Mouse (Mus musculus) forebrain, embryonic 13.5 days (tissue): ENCODE measurements around the gene Dlgap1. TPM values are rescaled to one million over a fixed set of nuclear protein-coding genes. Genes with fewer than 3 reads are reported as not detected.

ENCODE experiments used
- ATAC-seq: fragments of 200-750 bp; cut with Nextera tagmentation; 2 replicates; pipeline ENCODE4 v1.8.0; 2017
- H3K27ac ChIP-seq: fragments of 300-500 bp; sonication (generic); 2 replicates; pipeline ENCODE4 v1.5.1; 2015; ENCODE audit warnings: inconsistent platforms, mild to moderate bottlenecking, moderate library complexity
- H3K27me3 ChIP-seq: fragments of 300-500 bp; sonication (generic); 2 replicates; pipeline ENCODE4 v1.6.1; 2015; ENCODE audit warnings: mild to moderate bottlenecking, inconsistent platforms
- H3K36me3 ChIP-seq: fragments of 300-500 bp; sonication (generic); 2 replicates; pipeline ENCODE4 v1.6.1; 2015; ENCODE audit warnings: mild to moderate bottlenecking, inconsistent platforms; ENCODE audit not compliant: poor library complexity, severe bottlenecking
- H3K4me1 ChIP-seq: fragments of 300-500 bp; sonication (generic); 2 replicates; pipeline ENCODE4 v1.6.1; 2015; ENCODE audit warnings: inconsistent platforms
- H3K4me2 ChIP-seq: fragments of 300-500 bp; sonication (generic); 2 replicates; pipeline ENCODE4 v1.6.1; 2015; ENCODE audit warnings: inconsistent platforms, mild to moderate bottlenecking, moderate library complexity
- H3K4me3 ChIP-seq: fragments of 300-500 bp; sonication (generic); 2 replicates; pipeline ENCODE4 v1.5.1; 2015; ENCODE audit warnings: mild to moderate bottlenecking, inconsistent platforms
- H3K9ac ChIP-seq: fragments of 300-500 bp; sonication (generic); 2 replicates; pipeline ENCODE4 v1.6.1; 2015; ENCODE audit warnings: mild to moderate bottlenecking, inconsistent platforms
- H3K9me3 ChIP-seq: fragments of 300-500 bp; sonication (generic); replicated peaks from 2 replicates; pipeline ENCODE4 v1.6.1; 2016; ENCODE audit warnings: inconsistent platforms
- WGBS: fragments of 180-500 bp; shearing (Covaris S2); methylation state at CpG from one replicate; pipeline ENCODE4 v1.1.7; 2015; 5-methylcytosine and 5-hydroxymethylcytosine counted together
- polyA plus RNA-seq: library from polyadenylated mRNA; unstranded; fragments of >200 nt; fragmentation: Nextera tagmentation; extraction: Ambion mirVana; gene quantifications from 2 replicates; pipeline ENCODE4 v1.2.1, GENCODE M21; 2015

Dlgap1 gene
- polyA plus RNA-seq, 1 experiment from 2014 or later = 9.3 TPM

DNA sequence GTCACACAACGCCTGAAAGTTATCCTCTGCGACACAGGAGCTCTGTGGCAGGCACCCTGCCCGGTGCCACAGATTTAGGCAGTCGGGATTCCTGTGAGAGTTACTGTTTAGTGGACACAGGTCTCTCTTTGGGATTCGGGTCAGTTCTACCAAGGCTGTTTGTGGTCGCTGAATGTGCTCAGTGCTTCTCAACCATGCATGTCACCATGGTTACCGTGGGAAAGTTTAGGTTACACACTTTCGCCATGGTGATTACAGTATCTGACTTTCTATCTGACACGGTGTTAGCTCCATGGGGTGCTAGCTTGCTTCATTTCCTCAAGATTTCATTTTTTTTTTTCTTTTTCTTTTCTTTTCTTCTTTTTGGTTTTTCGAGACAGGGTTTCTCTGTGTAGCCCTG, 793.8 kb downstream of the Dlgap1 start:
- Histone ChIP-seq H3K4me2 (no peak overlapping the region), H3K27ac (no peak overlapping the region), H3K9ac (no peak overlapping the region), H3K4me3 (no peak overlapping the region), H3K36me3 (no peaks in the 10 kb centered on the region), H3K9me3 (no peaks in the 10 kb centered on the region), H3K4me1 (no peaks in the 10 kb centered on the region), H3K27me3 (no peaks in the 10 kb centered on the region)
- WGBS = 89% methylated on average over 10 of the region's 10 CpGs
- no peak for ATAC-seq

DNA sequence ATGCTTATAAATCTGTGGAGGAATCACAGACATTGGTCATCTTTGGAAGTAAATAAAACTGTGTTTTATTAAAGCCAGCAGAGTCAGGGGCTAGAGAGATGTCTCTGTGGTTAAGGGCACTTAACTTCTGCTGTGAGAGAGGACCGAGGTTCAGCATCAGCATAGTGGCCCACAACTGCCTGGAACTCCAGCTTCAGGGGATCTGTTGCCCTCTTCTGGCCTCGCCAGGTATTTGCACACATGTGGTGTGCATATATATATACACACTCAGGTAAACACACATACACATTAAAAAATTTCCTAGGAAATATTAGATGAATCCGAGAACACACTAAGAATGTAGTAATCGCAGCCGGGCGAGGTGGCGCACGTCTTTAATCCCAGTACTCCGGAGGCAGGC, 796.5 kb downstream of the Dlgap1 start:
- H3K27me3 ChIP-seq = no peaks in the 10 kb centered on the region
- H3K4me2 ChIP-seq = no peak overlapping the region
- no peak overlapping the region for H3K27ac ChIP-seq
- H3K36me3 ChIP-seq = no peaks in the 10 kb centered on the region
- no peaks in the 10 kb centered on the region for H3K9me3 ChIP-seq
- WGBS = 97% methylated on average over 9 of the region's 9 CpGs
- no peak for ATAC-seq
- no peaks in the 10 kb centered on the region for H3K4me1 ChIP-seq
- no peak overlapping the region for H3K4me3 ChIP-seq
- no peak overlapping the region for H3K9ac ChIP-seq

GRCm38 (mm10) chr17:70765976-70766375, 797.1 kb downstream of the Dlgap1 start:
- no peaks in the 10 kb centered on the region for H3K9me3 ChIP-seq
- no peak overlapping the region for H3K4me2 ChIP-seq
- H3K36me3 ChIP-seq = no peaks in the 10 kb centered on the region
- no peaks in the 10 kb centered on the region for H3K27me3 ChIP-seq
- WGBS = 90% methylated on average over 18 of the region's 18 CpGs
- H3K9ac ChIP-seq = no peak overlapping the region
- H3K4me3 ChIP-seq = no peak overlapping the region
- no peaks in the 10 kb centered on the region for H3K4me1 ChIP-seq
- no peak overlapping the region for H3K27ac ChIP-seq
- no peak for ATAC-seq

- H3K27me3 ChIP-seq = no peaks in the 10 kb centered on the region
- no peak for ATAC-seq
- no peaks in the 10 kb centered on the region for H3K36me3 ChIP-seq
- no peak overlapping the region for H3K27ac ChIP-seq
- H3K4me1 ChIP-seq = peaks cover 15% of the 10 kb centered on the region; the same call in 1 of the 2 replicates
- H3K9me3 ChIP-seq = no peaks in the 10 kb centered on the region
- 5% methylated on average over 10 of the region's 10 CpGs for WGBS
- H3K9ac ChIP-seq = no peak overlapping the region
- no peak overlapping the region for H3K4me2 ChIP-seq
- no peak overlapping the region for H3K4me3 ChIP-seq
Observed at GRCm38 (mm10) chr17:70772120-70772899, 803.4 kb downstream of the Dlgap1 start.

- peaks cover 16% of the 10 kb centered on the region for H3K4me1 ChIP-seq
- no peaks in the 10 kb centered on the region for H3K36me3 ChIP-seq
- no peaks in the 10 kb centered on the region for H3K9me3 ChIP-seq
- H3K9ac ChIP-seq = no peak overlapping the region
- no peak overlapping the region for H3K4me3 ChIP-seq
- 24% methylated on average over 7 of the region's 7 CpGs for WGBS
- H3K4me2 ChIP-seq = no peak overlapping the region
- no peak for ATAC-seq
- H3K27ac ChIP-seq = no peak overlapping the region
- no peaks in the 10 kb centered on the region for H3K27me3 ChIP-seq
Observed at GRCm38 (mm10) chr17:70779770-70780169, 810.9 kb downstream of the Dlgap1 start.

GRCm38 (mm10) chr17:70780726-70781689, 812.1 kb downstream of the Dlgap1 start:
- no peak overlapping the region for H3K27ac ChIP-seq
- WGBS = 19% methylated on average over 18 of the region's 18 CpGs
- H3K9ac ChIP-seq = 0 out of 2 replicates have a peak overlapping the region, but pooled peaks have one; percentile 21

DNA sequence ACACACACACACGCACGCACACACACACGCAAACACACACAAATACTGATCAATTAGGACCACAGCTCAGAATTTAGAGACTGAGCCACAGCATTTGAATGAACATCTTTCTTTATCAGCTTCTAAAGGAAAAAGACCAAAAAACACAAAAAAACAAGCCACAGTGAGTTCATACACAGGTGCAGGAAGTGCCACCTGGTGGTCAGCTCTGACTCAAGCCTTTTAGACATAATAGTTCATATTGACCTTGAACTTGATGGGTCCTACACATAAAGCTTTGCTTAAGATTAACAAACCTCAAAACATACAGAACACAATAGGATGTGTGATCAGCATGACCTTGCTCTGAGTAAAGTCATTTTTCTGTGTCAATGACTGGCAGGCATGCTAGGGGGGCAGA, 814.4 kb downstream of the Dlgap1 start:
- no peak overlapping the region for H3K9ac ChIP-seq

More at GRCm38 (mm10) chr17:70780726-70781689, 812.1 kb downstream of the Dlgap1 start:
- peak; percentile 73; the same call in 1 of the 2 replicates for ATAC-seq
- Histone ChIP-seq H3K4me3 (no peak overlapping the region), H3K4me1 (peaks cover 16% of the 10 kb centered on the region), H3K36me3 (no peaks in the 10 kb centered on the region), H3K27me3 (no peaks in the 10 kb centered on the region), H3K4me2 (no peak overlapping the region; the same call in 1 of the 2 replicates), H3K9me3 (no peaks in the 10 kb centered on the region)

DNA sequence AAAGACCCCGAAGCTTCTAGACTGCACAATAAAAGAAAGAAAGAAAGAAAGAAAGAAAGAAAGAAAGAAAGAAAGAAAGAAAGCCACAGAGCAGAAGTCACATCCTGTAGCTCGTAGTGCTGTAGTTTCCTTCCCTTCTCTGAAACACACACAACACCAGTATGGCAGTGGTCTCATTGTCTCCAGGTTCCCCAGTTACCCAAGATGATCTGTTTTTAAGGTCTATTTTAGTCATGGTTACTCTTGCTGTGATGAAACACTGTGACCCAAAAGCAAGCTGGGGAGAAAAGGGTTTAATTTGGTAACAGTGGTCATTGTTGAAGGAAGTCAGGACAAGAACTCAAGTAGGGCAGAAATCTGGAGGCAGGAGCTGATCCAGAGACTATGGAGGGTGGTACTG, 818.5 kb downstream of the Dlgap1 start:
- ATAC-seq = no peak
- no peaks in the 10 kb centered on the region for H3K27me3 ChIP-seq
- H3K4me3 ChIP-seq = no peak overlapping the region
- no peak overlapping the region for H3K9ac ChIP-seq
- no peak overlapping the region for H3K4me2 ChIP-seq
- H3K36me3 ChIP-seq = no peaks in the 10 kb centered on the region
- no peaks in the 10 kb centered on the region for H3K9me3 ChIP-seq
- no peak overlapping the region for H3K27ac ChIP-seq
- H3K4me1 ChIP-seq = no peaks in the 10 kb centered on the region
- 78% methylated on average over 2 of the region's 2 CpGs for WGBS

More for the DNA sequence above, 814.4 kb downstream of the Dlgap1 start:
- Histone ChIP-seq H3K4me1 (peaks cover 16% of the 10 kb centered on the region), H3K27ac (no peak overlapping the region), H3K4me3 (no peak overlapping the region), H3K27me3 (no peaks in the 10 kb centered on the region), H3K4me2 (no peak overlapping the region), H3K36me3 (no peaks in the 10 kb centered on the region), H3K9me3 (no peaks in the 10 kb centered on the region)
- no peak for ATAC-seq
- WGBS = 92% methylated on average over 3 of the region's 3 CpGs

GRCm38 (mm10) chr17:70790801-70791200, 821.9 kb downstream of the Dlgap1 start:
- no peak for ATAC-seq
- Histone ChIP-seq H3K36me3 (no peaks in the 10 kb centered on the region), H3K9me3 (no peaks in the 10 kb centered on the region), H3K4me1 (peaks cover 11% of the 10 kb centered on the region), H3K27ac (no peak overlapping the region), H3K4me3 (no peak overlapping the region), H3K27me3 (no peaks in the 10 kb centered on the region), H3K4me2 (no peak overlapping the region), H3K9ac (no peak overlapping the region)
- WGBS = 93% methylated on average over 4 of the region's 4 CpGs

GRCm38 (mm10) chr17:70791596-70792275, 822.9 kb downstream of the Dlgap1 start:
- no peak overlapping the region for H3K4me3 ChIP-seq
- no peaks in the 10 kb centered on the region for H3K27me3 ChIP-seq
- no peak overlapping the region for H3K9ac ChIP-seq
- WGBS = 82% methylated on average over 9 of the region's 9 CpGs
- H3K36me3 ChIP-seq = no peaks in the 10 kb centered on the region
- no peak overlapping the region for H3K27ac ChIP-seq
- H3K4me2 ChIP-seq = no peak overlapping the region
- peaks cover 11% of the 10 kb centered on the region for H3K4me1 ChIP-seq
- H3K9me3 ChIP-seq = no peaks in the 10 kb centered on the region
- ATAC-seq = no peak; the same call in 1 of the 2 replicates

DNA sequence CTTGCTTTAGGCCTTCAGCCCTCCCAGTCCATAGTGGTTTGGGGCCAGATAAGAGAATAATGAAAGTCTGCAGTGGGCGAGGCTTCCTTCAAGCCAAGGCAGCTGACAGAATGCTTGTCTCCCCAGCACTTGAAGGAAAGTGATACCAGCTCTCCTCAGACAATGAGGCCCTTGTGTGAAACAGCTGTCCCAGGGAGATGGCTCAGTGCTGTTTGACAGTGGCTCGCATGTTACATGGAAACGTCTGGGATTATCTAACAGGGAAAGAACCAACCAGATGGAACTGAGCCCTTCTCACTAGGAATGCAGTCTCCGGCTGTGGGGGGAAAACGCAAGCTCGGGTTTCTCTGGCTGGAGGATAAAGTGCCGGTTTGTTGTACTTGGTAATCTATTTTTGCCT, 825.4 kb downstream of the Dlgap1 start:
- Histone ChIP-seq H3K36me3 (no peaks in the 10 kb centered on the region), H3K4me1 (peaks cover 11% of the 10 kb centered on the region), H3K27me3 (no peaks in the 10 kb centered on the region), H3K27ac (peak overlapping the region; percentile 26; the same call in 1 of the 2 replicates), H3K9ac (peak overlapping the region; percentile 10), H3K4me3 (no peak overlapping the region), H3K4me2 (no peak overlapping the region), H3K9me3 (no peaks in the 10 kb centered on the region)
- WGBS = 5% methylated on average over 7 of the region's 7 CpGs
- ATAC-seq = peak; percentile 77
